Mouse (Mus musculus) intestine, postnatal 0 days (tissue): Measurements from ENCODE around the gene Magee1. TPM values are rescaled to one million over a fixed set of nuclear protein-coding genes. Genes with fewer than 3 reads are reported as not detected.
"Not testable (repeated sequence)": the region's sequence is repeated elsewhere in the genome, so short reads cannot be mapped to it uniquely, and the experiment has no call there.

ENCODE experiments used
- ATAC-seq: fragments of 200-750 bp; cut with Nextera tagmentation; 2 replicates; pipeline ENCODE4 v1.8.0; 2017; ENCODE audit warnings: mild to moderate bottlenecking, moderate TSS enrichment, moderate library complexity
- H3K27ac ChIP-seq: fragments of 300-500 bp; sonication (generic); 2 replicates; pipeline ENCODE4 v1.5.1; 2014; ENCODE audit warnings: mild to moderate bottlenecking, low read depth, low read length, moderate library complexity
- H3K27me3 ChIP-seq: fragments of 300-500 bp; sonication (generic); replicated peaks from 2 replicates; pipeline ENCODE4 v1.6.1; 2014; ENCODE audit warnings: low read length, mixed read lengths; ENCODE audit not compliant: control insufficient read depth, insufficient read depth
- H3K36me3 ChIP-seq: fragments of 300-500 bp; sonication (generic); 2 replicates; pipeline ENCODE4 v1.6.1; 2014; ENCODE audit warnings: mild to moderate bottlenecking, moderate library complexity; ENCODE audit not compliant: control insufficient read depth, insufficient read depth
- H3K4me1 ChIP-seq: fragments of 300-500 bp; sonication (generic); replicated peaks from 2 replicates; pipeline ENCODE4 v1.6.1; 2014; ENCODE audit warnings: antibody characterized with exemption, low read length, mixed read lengths; ENCODE audit not compliant: control insufficient read depth, insufficient read depth
- H3K4me2 ChIP-seq: fragments of 300-500 bp; sonication (generic); replicated peaks from 2 replicates; pipeline ENCODE4 v1.6.1; 2014; ENCODE audit warnings: low read depth, mild to moderate bottlenecking, moderate library complexity
- H3K4me3 ChIP-seq: fragments of 300-500 bp; sonication (generic); 2 replicates; pipeline ENCODE4 v1.5.1; 2014; ENCODE audit warnings: low read depth, low read length
- H3K9ac ChIP-seq: fragments of 300-500 bp; sonication (generic); 2 replicates; pipeline ENCODE4 v1.6.1; 2014; ENCODE audit warnings: mild to moderate bottlenecking, low read depth, low read length
- H3K9me3 ChIP-seq: fragments of 300-500 bp; sonication (generic); 2 replicates; pipeline ENCODE4 v1.6.1; 2016; ENCODE audit warnings: mixed run types; ENCODE audit not compliant: control insufficient read depth
- CTCF ChIP-seq: sonication (generic); IDR thresholded peaks from 2 replicates; pipeline ENCODE4 v1.5.1; 2016; ENCODE audit warnings: low read depth, mild to moderate bottlenecking, control low read depth, antibody characterized with exemption, moderate library complexity
- WGBS: fragments of 180-500 bp; shearing (Covaris S2); extraction: QIAGEN DNeasy Blood & Tissue Kit; methylation state at CpG from one replicate; pipeline ENCODE4 v1.1.7; 2014; 5-methylcytosine and 5-hydroxymethylcytosine counted together
- polyA plus RNA-seq: library from polyadenylated mRNA; unstranded; fragments of >200 nt; fragmentation: Nextera tagmentation; extraction: Ambion mirVana; gene quantifications from 2 replicates; pipeline ENCODE4 v1.2.1, GENCODE M21; 2015

Magee1 gene
- polyA plus RNA-seq, result 6.2 and 6.7 TPM in 2 replicates

GRCm38 (mm10) chrX:105120275-105121226 lies at the start of gene Magee1:
Gene Magee1, plus strand, starts transcription at chrX:105120378.
- Histone ChIP-seq H3K9ac (peak within 1 kb of the TSS; percentile 17), H3K4me1 (no peaks in the 10 kb centered on the region), H3K27ac (no peak within 1 kb of the TSS), H3K36me3 (no peaks in the 10 kb centered on the region), H3K4me2 (peak within 1 kb of the TSS; percentile 89), H3K4me3 (peak within 1 kb of the TSS; percentile 50), H3K9me3 (no peaks in the 10 kb centered on the region), H3K27me3 (no peaks in the 10 kb centered on the region)
- ATAC-seq, result peak; percentile 28
- 14% methylated on average over 65 of the region's 65 CpGs for WGBS
- no peak for TF ChIP-seq CTCF

GRCm38 (mm10) chrX:105079151-105079550 lies 41.0 kb upstream of the Magee1 start:
- WGBS, result 9% methylated on average over 12 of the region's 12 CpGs
- Histone ChIP-seq H3K27ac (no peak overlapping the region), H3K4me2 (peak overlapping the region; percentile 61), H3K9ac (no peak overlapping the region; the same call in 1 of the 2 replicates), H3K4me1 (no peaks in the 10 kb centered on the region), H3K27me3 (no peaks in the 10 kb centered on the region), H3K4me3 (peak overlapping the region; percentile 50), H3K36me3 (no peaks in the 10 kb centered on the region), H3K9me3 (no peaks in the 10 kb centered on the region)
- 0 out of 2 replicates have a peak, but pooled peaks have one; percentile 8 for ATAC-seq
- no peak for TF ChIP-seq CTCF

- no peak within 1 kb of the TSS for H3K27ac ChIP-seq
- H3K9me3 ChIP-seq, result no peaks in the 10 kb centered on the region
- H3K36me3 ChIP-seq, result no peaks in the 10 kb centered on the region
- no peak for TF ChIP-seq CTCF
- peak; percentile 99 for ATAC-seq
- peak within 1 kb of the TSS; percentile 50 for H3K4me3 ChIP-seq
- H3K9ac ChIP-seq, result peak within 1 kb of the TSS; percentile 43
- 3% methylated on average over 35 of the region's 35 CpGs for WGBS
- no peaks in the 10 kb centered on the region for H3K27me3 ChIP-seq
- peak within 1 kb of the TSS; percentile 61 for H3K4me2 ChIP-seq
- no peaks in the 10 kb centered on the region for H3K4me1 ChIP-seq
Measured at GRCm38 (mm10) chrX:105079615-105080092, 40.5 kb upstream of the Magee1 start, which contains the start of gene Pbdc1. Gene Pbdc1, plus strand, starts transcription at chrX:105079756.

- Histone ChIP-seq H3K9me3 (no peaks in the 10 kb centered on the region), H3K4me2 (peak overlapping the region; percentile 61), H3K27me3 (no peaks in the 10 kb centered on the region), H3K36me3 (no peaks in the 10 kb centered on the region), H3K4me1 (no peaks in the 10 kb centered on the region), H3K9ac (peak overlapping the region; percentile 43), H3K27ac (no peak overlapping the region), H3K4me3 (peak overlapping the region; percentile 50)
- TF ChIP-seq CTCF, result no peak
- ATAC-seq, result no peak; the same call in 1 of the 2 replicates
- 7% methylated on average over 8 of the region's 8 CpGs for WGBS
Measured at GRCm38 (mm10) chrX:105080096-105080495, 40.1 kb upstream of the Magee1 start.

- 82% methylated on average over 7 of the region's 7 CpGs for whole genome bisulfite sequencing
- ATAC-seq, H3K9ac ChIP-seq: not testable (repeated sequence)
Measured at GRCm38 (mm10) chrX:105083013-105083412, 37.2 kb upstream of the Magee1 start.

GRCm38 (mm10) chrX:105104175-105104574 lies 16.0 kb upstream of the Magee1 start:
- Histone ChIP-seq H3K9ac (no peak overlapping the region), H3K27ac (no peak overlapping the region), H3K36me3 (no peaks in the 10 kb centered on the region), H3K9me3 (no peaks in the 10 kb centered on the region), H3K27me3 (no peaks in the 10 kb centered on the region), H3K4me1 (no peaks in the 10 kb centered on the region), H3K4me2 (no peak overlapping the region), H3K4me3 (no peak overlapping the region)
- 41% methylated on average over 5 of the region's 5 CpGs for WGBS
- ATAC-seq, result no peak
- peak; percentile 73 for TF ChIP-seq CTCF

More at GRCm38 (mm10) chrX:105083013-105083412, 37.2 kb upstream of the Magee1 start:
- not testable (repeated sequence) for H3K4me1 ChIP-seq, H3K27ac ChIP-seq, H3K4me3 ChIP-seq, H3K27me3 ChIP-seq, H3K4me2 ChIP-seq, H3K36me3 ChIP-seq, H3K9me3 ChIP-seq
